Mouse (Mus musculus) lung, adult 2 months (tissue): ENCODE measurements around the gene Serinc1.

Experiments used
- CTCF ChIP-seq: fragments of 200-500 bp; IDR thresholded peaks from 2 replicates; pipeline ENCODE4 v1.5.1; 2011; ENCODE audit warnings: mild to moderate bottlenecking, low read length, control low read depth; ENCODE audit not compliant: insufficient read depth
- POLR2A ChIP-seq: fragments of 200-500 bp; IDR thresholded peaks from 2 replicates; pipeline ENCODE4 v1.6.1; 2011; ENCODE audit warnings: low read depth, mild to moderate bottlenecking, control low read depth, low read length, borderline replicate concordance; ENCODE audit errors: extremely low read depth

DNA sequence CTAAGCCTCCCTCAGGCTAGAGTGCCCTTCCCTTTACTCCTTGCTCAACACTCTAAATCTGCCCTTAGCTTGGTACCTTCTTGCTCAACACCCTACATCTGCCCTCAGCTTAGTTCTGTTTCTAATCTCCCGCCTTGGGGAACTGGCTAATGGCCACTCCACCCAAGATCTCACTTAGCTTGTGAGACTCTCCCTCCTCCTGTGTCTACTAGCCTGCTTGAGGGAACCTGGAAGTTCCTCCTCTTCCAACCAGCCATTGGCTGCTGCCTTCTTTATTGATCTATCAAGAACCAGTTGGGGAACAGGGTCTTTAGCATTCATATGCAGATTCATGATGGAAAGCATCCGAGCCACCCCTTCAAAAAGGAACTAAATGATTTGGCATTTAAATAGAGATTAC is 40.3 kb downstream of the Serinc1 start:
- no peak for TF ChIP-seq CTCF
- no peak for TF ChIP-seq POLR2A
